Mouse (Mus musculus) neural tube, embryonic 15.5 days (tissue): ENCODE data around the gene Dapk3. TPM values are rescaled to one million over a fixed set of nuclear protein-coding genes. Genes with fewer than 3 reads are reported as not detected.

Experiments used
- ATAC-seq: fragments of 200-750 bp; cut with Nextera tagmentation; 2 replicates; pipeline ENCODE4 v1.8.0; 2017; ENCODE audit warnings: mild to moderate bottlenecking, moderate TSS enrichment, moderate library complexity; ENCODE audit not compliant: low FRiP score
- H3K27ac ChIP-seq: fragments of 300-500 bp; sonication (generic); replicated peaks from 2 replicates; pipeline ENCODE4 v1.5.1; 2015; ENCODE audit warnings: mild to moderate bottlenecking, inconsistent platforms
- H3K27me3 ChIP-seq: fragments of 300-500 bp; sonication (generic); replicated peaks from 2 replicates; pipeline ENCODE4 v1.6.1; 2015; ENCODE audit warnings: inconsistent platforms
- H3K36me3 ChIP-seq: fragments of 300-500 bp; sonication (generic); 2 replicates; pipeline ENCODE4 v1.6.1; 2015; ENCODE audit warnings: inconsistent platforms
- H3K4me1 ChIP-seq: fragments of 300-500 bp; sonication (generic); 2 replicates; pipeline ENCODE4 v1.6.1; 2015; ENCODE audit warnings: inconsistent platforms
- H3K4me2 ChIP-seq: fragments of 300-500 bp; sonication (generic); 2 replicates; pipeline ENCODE4 v1.6.1; 2015; ENCODE audit warnings: inconsistent platforms, mild to moderate bottlenecking, moderate library complexity
- H3K4me3 ChIP-seq: fragments of 300-500 bp; sonication (generic); replicated peaks from 2 replicates; pipeline ENCODE4 v1.5.1; 2015; ENCODE audit warnings: mild to moderate bottlenecking, inconsistent platforms
- H3K9ac ChIP-seq: fragments of 300-500 bp; sonication (generic); replicated peaks from 2 replicates; pipeline ENCODE4 v1.6.1; 2015; ENCODE audit warnings: mild to moderate bottlenecking, inconsistent platforms
- H3K9me3 ChIP-seq: fragments of 300-500 bp; sonication (generic); replicated peaks from 2 replicates; pipeline ENCODE4 v1.6.1; 2016; ENCODE audit warnings: inconsistent platforms
- WGBS: fragments of 180-500 bp; shearing (Covaris S2); methylation state at CpG from one replicate; pipeline ENCODE4 v1.1.7; 2015; ENCODE audit warnings: mixed read lengths; 5-methylcytosine and 5-hydroxymethylcytosine counted together
- polyA plus RNA-seq: library from polyadenylated mRNA; unstranded; fragments of >200 nt; fragmentation: Nextera tagmentation; extraction: Ambion mirVana; gene quantifications from 2 replicates; pipeline ENCODE4 v1.2.1, GENCODE M21; 2015

Gene Dapk3
- polyA plus RNA-seq, 1 experiment from 2014 or later = 70.4 TPM

DNA sequence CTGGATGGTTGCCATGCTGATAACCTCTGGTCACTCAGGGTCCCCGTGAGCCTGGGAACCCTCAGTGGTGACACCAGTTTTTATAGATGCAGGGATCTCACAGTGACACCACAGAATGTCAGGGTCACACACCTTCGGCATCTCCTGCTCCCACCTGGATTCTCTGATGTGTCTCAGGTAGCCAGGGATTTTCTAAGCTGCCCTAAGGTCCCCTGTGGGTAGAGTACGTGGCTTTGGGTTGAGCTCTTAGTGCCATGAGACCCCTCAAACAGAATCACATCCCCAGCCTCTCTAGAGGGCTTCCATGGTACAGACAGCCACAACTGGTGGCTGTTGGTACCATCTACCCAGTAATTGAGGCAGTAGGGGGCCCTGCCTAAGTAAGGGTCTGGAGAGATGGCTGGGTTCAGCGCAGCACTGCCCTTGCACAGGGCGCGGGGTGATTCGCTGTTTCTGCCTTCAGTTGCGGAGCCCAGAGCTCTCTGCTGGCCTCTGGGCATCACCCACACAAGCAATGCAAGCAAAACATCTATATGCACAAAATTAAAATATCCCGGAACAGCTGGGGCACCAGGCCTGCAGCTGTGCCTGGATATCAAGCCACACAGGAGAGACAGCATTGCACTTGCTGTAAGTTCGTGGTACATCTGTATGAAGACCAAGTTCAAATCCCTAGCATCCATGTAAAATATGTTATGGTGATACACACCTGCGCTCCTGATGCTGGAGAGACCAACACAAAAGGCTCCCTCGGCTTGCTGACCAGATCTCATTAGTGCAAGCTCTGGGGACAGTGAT lies 53.9 kb downstream of the Dapk3 start:
- Histone ChIP-seq H3K9ac (0 out of 2 replicates have a peak overlapping the region, but pooled peaks have one; percentile 15), H3K27ac (no peak overlapping the region), H3K36me3 (no peaks in the 10 kb centered on the region), H3K9me3 (no peaks in the 10 kb centered on the region), H3K27me3 (peaks cover 29% of the 10 kb centered on the region), H3K4me1 (peaks cover 24% of the 10 kb centered on the region), H3K4me3 (no peak overlapping the region), H3K4me2 (no peak overlapping the region)
- no peak for ATAC-seq
- WGBS = 79% methylated on average over 12 of the region's 12 CpGs

DNA sequence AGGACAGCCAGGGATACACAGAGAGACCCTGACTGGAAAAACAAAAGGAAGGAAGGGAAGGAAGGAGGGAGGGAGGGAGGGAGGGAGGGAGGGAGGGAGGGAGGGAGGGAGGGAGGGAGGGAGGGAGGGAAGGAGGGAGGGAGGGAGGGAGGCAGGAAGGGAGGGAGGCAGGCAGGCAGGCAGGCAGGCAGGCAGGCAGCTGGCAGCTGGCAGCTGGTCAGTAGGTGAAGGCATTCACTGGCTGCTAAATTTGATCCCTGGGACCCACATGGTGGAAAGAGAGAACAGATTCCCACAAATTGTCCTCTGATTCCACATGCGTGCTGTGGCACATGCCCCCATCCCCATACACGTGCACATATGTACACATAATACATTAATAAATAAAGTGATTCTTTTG lies 55.8 kb downstream of the Dapk3 start:
- Histone ChIP-seq H3K27me3 (peaks cover 30% of the 10 kb centered on the region), H3K4me2 (no peak overlapping the region), H3K36me3 (0 out of 2 replicates have a peak, but pooled peaks cover 5% of the 10 kb centered on the region), H3K4me3 (no peak overlapping the region), H3K27ac (no peak overlapping the region), H3K9me3 (no peaks in the 10 kb centered on the region), H3K4me1 (peaks cover 11% of the 10 kb centered on the region), H3K9ac (no peak overlapping the region)
- WGBS = 84% methylated on average over 2 of the region's 2 CpGs
- ATAC-seq = no peak

DNA sequence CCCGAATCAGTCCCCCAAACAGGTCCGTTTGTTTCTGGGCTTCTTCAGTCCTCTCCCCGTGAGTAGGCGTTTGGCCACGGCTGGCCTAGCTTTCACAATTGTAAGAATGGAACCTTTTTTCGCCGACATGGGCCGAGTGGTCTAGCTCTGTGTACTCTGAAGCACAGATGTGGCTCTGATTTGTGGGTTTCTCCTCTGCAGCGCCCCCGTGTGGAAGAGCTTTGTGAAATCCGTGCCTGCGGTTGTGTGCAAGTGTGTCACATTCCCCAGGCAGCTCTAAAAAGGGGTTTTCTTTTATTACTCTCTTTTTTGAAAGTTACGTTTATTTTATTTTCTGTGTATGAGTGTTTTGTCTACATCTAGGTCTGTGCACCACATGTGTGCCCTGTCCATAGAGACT lies 58.1 kb downstream of the Dapk3 start:
- no peaks in the 10 kb centered on the region for H3K9me3 ChIP-seq
- H3K4me3 ChIP-seq = no peak overlapping the region
- peaks cover 12% of the 10 kb centered on the region for H3K4me1 ChIP-seq
- H3K36me3 ChIP-seq = 0 out of 2 replicates have a peak, but pooled peaks cover 5% of the 10 kb centered on the region
- H3K4me2 ChIP-seq = no peak overlapping the region
- no peak overlapping the region for H3K9ac ChIP-seq
- WGBS = 21% methylated on average over 13 of the region's 13 CpGs
- ATAC-seq = no peak
- peaks cover 30% of the 10 kb centered on the region for H3K27me3 ChIP-seq
- no peak overlapping the region for H3K27ac ChIP-seq

DNA sequence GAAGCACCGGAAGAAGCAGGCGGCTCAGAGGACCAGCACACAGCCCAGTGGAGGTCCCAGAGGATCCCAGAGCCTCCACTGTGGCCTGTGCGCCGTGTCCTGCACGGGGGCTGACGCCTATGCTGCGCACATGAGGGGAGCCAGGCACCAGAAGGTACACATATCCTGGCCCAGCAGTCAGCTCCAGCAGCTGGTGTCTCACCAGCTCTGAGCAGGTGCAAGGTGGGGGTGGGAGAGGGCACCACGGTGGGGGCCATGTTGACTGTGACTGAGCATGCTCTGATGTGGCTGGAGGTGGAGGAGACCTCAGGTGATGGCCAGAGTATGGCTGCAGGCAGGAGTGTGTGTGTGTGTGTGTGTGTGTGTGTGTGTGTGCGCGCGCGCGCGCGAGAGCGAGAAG lies 59.2 kb downstream of the Dapk3 start:
- Histone ChIP-seq H3K4me1 (peaks cover 12% of the 10 kb centered on the region), H3K4me2 (no peak overlapping the region), H3K4me3 (no peak overlapping the region), H3K36me3 (peaks cover 5% of the 10 kb centered on the region; the same call in 1 of the 2 replicates), H3K27ac (no peak overlapping the region), H3K27me3 (peaks cover 30% of the 10 kb centered on the region), H3K9me3 (no peaks in the 10 kb centered on the region), H3K9ac (no peak overlapping the region)
- WGBS = 92% methylated on average over 16 of the region's 16 CpGs
- ATAC-seq = no peak

Other genes starting within 250 kb of the Dapk3 start
- gene Gng7, start 168.1 kb upstream of the Dapk3 start, polyA plus RNA-seq = 22.8 and 24.9 TPM in 2 replicates
- 55.3 and 69.4 TPM in 2 replicates for gene Diras1, start 157.3 kb upstream of the Dapk3 start, polyA plus RNA-seq
- gene Slc39a3, start 145.6 kb upstream of the Dapk3 start, polyA plus RNA-seq = 43.9 and 47.7 TPM in 2 replicates
- 290 and 298 TPM in 2 replicates for gene Sgta, start 122.8 kb upstream of the Dapk3 start, polyA plus RNA-seq
- 44.3 and 52.9 TPM in 2 replicates for gene Thop1, start 113.0 kb upstream of the Dapk3 start, polyA plus RNA-seq
- 0.38 and 0.56 TPM in 2 replicates for gene Creb3l3, start 84.1 kb upstream of the Dapk3 start, polyA plus RNA-seq
- 227 and 241 TPM in 2 replicates for gene Map2k2, start 77.1 kb upstream of the Dapk3 start, polyA plus RNA-seq
- 14.8 and 21.0 TPM in 2 replicates for gene Zbtb7a, start 47.8 kb upstream of the Dapk3 start, polyA plus RNA-seq
- 52.8 and 57.3 TPM in 2 replicates for gene Pias4, start 15.1 kb upstream of the Dapk3 start, polyA plus RNA-seq
- 493 and 549 TPM in 2 replicates for gene Eef2, start 6.4 kb upstream of the Dapk3 start, polyA plus RNA-seq
- not detected in 2 replicates for gene 4930442H23Rik, start 844 bp downstream of the Dapk3 start, polyA plus RNA-seq
- gene Nmrk2, start 19.0 kb downstream of the Dapk3 start, polyA plus RNA-seq = 0.17 and 0.26 TPM in 2 replicates
- 64.8 and 91.1 TPM in 2 replicates for gene Atcay, start 47.8 kb downstream of the Dapk3 start, polyA plus RNA-seq
- 27.1 and 31.9 TPM in 2 replicates for gene Zfr2, start 50.1 kb downstream of the Dapk3 start, polyA plus RNA-seq
- gene Matk, start 69.9 kb downstream of the Dapk3 start, polyA plus RNA-seq = 37.1 and 48.3 TPM in 2 replicates
- 155 and 160 TPM in 2 replicates for gene Mrpl54, start 83.9 kb downstream of the Dapk3 start, polyA plus RNA-seq
- gene Apba3, start 84.0 kb downstream of the Dapk3 start, polyA plus RNA-seq = 38.0 and 39.1 TPM in 2 replicates
- 4.1 and 7.9 TPM in 2 replicates for gene Tjp3, start 108.6 kb downstream of the Dapk3 start, polyA plus RNA-seq
- 116 and 124 TPM in 2 replicates for gene Pip5k1c, start 110.0 kb downstream of the Dapk3 start, polyA plus RNA-seq
- gene Cactin, start 138.1 kb downstream of the Dapk3 start, polyA plus RNA-seq = 27.8 and 34.0 TPM in 2 replicates
- 5.5 and 11.4 TPM in 2 replicates for gene Tbxa2r, start 145.7 kb downstream of the Dapk3 start, polyA plus RNA-seq
- gene Gipc3, start 160.3 kb downstream of the Dapk3 start, polyA plus RNA-seq = not detected in 2 replicates
- gene Hmg20b, start 167.5 kb downstream of the Dapk3 start, polyA plus RNA-seq = 31.0 and 48.9 TPM in 2 replicates
- 22.9 and 29.4 TPM in 2 replicates for gene Mfsd12, start 174.5 kb downstream of the Dapk3 start, polyA plus RNA-seq
- 1.3 and 1.5 TPM in 2 replicates for gene 4930404N11Rik, start 182.8 kb downstream of the Dapk3 start, polyA plus RNA-seq
- 132 and 146 TPM in 2 replicates for gene Fzr1, start 195.5 kb downstream of the Dapk3 start, polyA plus RNA-seq
- 101 TPM in 2 replicates for gene Dohh, start 201.4 kb downstream of the Dapk3 start, polyA plus RNA-seq
- gene Gm48551, start 201.5 kb downstream of the Dapk3 start, polyA plus RNA-seq = 5.7 and 7.2 TPM in 2 replicates
- gene Gm48552, start 206.0 kb downstream of the Dapk3 start, polyA plus RNA-seq = 3.4 and 3.6 TPM in 2 replicates
- 2.5 and 9.3 TPM in 2 replicates for gene Smim24, start 210.0 kb downstream of the Dapk3 start, polyA plus RNA-seq